Mouse (Mus musculus) spleen, postnatal 36 days (tissue): Measurements from ENCODE around the gene Tnfrsf21.

Source experiments
- DNase-seq, 2 experiments: peaks; one replicate each; pipeline ENCODE4 v3.0.0; 2022; ENCODE audit warnings: low spot score in 2 of 2, mixed read lengths in 1 of 2

The Tnfrsf21 gene

GRCm38 (mm10) chr17:43076801-43077493, 60.6 kb downstream of the Tnfrsf21 start:
- peak; percentile 34 to 40 for DNase-seq

GRCm38 (mm10) chr17:43077540-43077939, 61.2 kb downstream of the Tnfrsf21 start:
- DNase-seq = no peak

GRCm38 (mm10) chr17:43081225-43081624, 64.9 kb downstream of the Tnfrsf21 start:
- DNase-seq = no peak

GRCm38 (mm10) chr17:43089496-43089895, 73.1 kb downstream of the Tnfrsf21 start:
- DNase-seq = peak in 1 of 2 experiments; percentile 22

- DNase-seq = no peak
Observed at GRCm38 (mm10) chr17:43090948-43091724, 74.8 kb downstream of the Tnfrsf21 start.

GRCm38 (mm10) chr17:43092280-43092995, 76.1 kb downstream of the Tnfrsf21 start:
- no peak for DNase-seq

- DNase-seq = no peak
Observed at GRCm38 (mm10) chr17:43094285-43094684, 77.9 kb downstream of the Tnfrsf21 start.

- DNase-seq = no peak
Observed at GRCm38 (mm10) chr17:43097101-43097688, 80.8 kb downstream of the Tnfrsf21 start.

- no peak for DNase-seq
Observed at GRCm38 (mm10) chr17:43106108-43106507, 89.8 kb downstream of the Tnfrsf21 start.

- DNase-seq = no peak
Observed at GRCm38 (mm10) chr17:43107338-43107737, 91.0 kb downstream of the Tnfrsf21 start.

GRCm38 (mm10) chr17:43109501-43109900, 93.1 kb downstream of the Tnfrsf21 start:
- DNase-seq = no peak

- no peak for DNase-seq
Observed at GRCm38 (mm10) chr17:43110168-43110885, 94.0 kb downstream of the Tnfrsf21 start.

- DNase-seq = no peak
Observed at GRCm38 (mm10) chr17:43113391-43113984, 97.1 kb downstream of the Tnfrsf21 start.

GRCm38 (mm10) chr17:43114086-43114581, 97.8 kb downstream of the Tnfrsf21 start:
- DNase-seq = no peak

- DNase-seq = no peak
Observed at GRCm38 (mm10) chr17:43114926-43115325, 98.6 kb downstream of the Tnfrsf21 start.

GRCm38 (mm10) chr17:43116748-43117147, 100.4 kb downstream of the Tnfrsf21 start:
- DNase-seq = no peak

GRCm38 (mm10) chr17:43119446-43119845, 103.1 kb downstream of the Tnfrsf21 start:
- DNase-seq = no peak

GRCm38 (mm10) chr17:43121096-43121495, 104.7 kb downstream of the Tnfrsf21 start:
- no peak for DNase-seq

GRCm38 (mm10) chr17:43128305-43128704, 112.0 kb downstream of the Tnfrsf21 start:
- no peak for DNase-seq

GRCm38 (mm10) chr17:43128908-43129533, 112.7 kb downstream of the Tnfrsf21 start:
- no peak for DNase-seq
